Mouse (Mus musculus): ENCODE results near the gene 4933414I15Rik.

The 4933414I15Rik gene

DNA sequence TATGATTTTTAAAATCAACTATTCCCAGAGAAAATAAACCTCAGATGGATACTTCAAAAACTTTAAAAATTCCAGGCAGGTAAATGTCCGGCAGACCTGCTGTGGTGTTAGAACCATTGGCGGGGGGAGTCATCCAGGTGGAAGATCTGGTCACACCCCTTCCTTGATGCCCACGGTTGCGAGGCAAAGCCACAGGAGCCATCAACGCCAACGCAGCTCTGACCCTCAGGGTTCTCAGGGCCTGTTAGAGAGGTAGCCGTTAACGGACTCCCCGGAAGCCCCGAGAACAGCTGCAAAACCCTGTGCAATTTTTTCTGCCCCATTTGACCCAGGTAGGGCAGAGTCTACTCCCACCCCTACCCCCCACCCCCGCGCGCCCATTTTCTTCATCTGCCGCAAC lies at the start of gene 4933414I15Rik:
4933414I15Rik (minus strand) TSS at position 260 of the 400 bp plus-strand sequence.
- DNase-seq, result no peak

DNA sequence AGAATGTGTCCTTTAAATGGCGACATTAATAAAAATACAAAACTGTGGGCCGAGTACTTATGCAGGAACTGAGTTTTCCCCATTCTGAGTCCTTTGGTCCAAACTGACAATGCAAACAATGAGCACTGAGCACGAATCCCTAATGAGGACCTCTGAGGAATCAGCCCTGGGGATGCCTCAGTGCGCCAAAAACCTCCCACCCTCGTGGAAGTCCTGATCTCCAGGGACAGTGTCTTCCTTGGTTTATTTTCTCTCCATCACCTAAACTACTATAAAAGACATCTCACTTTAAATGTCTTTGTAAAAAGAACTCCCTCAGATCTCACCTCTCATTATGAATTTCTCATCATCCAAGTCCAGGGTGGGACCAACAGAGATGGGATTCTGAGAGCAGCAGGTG lies 38.1 kb upstream of the 4933414I15Rik start, which contains the start of gene Olfr1377:
Olfr1377 (plus strand) TSS at position 301 of the 400 bp plus-strand sequence.
- DNase-seq, result no peak

DNA sequence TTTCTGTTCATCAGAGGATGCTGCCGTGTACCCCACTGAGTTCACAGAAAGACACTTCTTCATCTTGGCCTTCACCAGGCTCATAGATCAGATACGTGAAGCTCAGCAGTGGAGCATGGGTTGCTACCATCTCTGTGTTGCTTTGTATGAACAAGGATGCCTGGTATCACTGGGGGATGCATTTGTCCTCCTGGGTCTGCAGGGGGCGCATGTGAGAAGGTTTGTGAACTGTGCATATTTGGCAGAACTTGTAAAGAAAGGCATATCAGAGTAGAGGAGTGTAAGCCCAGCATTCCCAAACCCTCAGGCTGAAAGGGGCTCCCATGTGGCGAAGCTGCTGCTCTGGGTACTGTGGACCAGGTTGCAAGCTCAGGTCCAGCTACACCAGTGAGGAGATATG lies 33.7 kb upstream of the 4933414I15Rik start:
- no peak for DNase-seq

GRCm38 (mm10) chr11:50966230-50966629 lies 22.7 kb upstream of the 4933414I15Rik start, which contains the start of gene Olfr1378:
TSS of gene Olfr1378 (plus strand) at chr11:50966530.
- no peak for DNase-seq

GRCm38 (mm10) chr11:50964886-50965285 lies 21.3 kb upstream of the 4933414I15Rik start:
- no peak for DNase-seq

DNA sequence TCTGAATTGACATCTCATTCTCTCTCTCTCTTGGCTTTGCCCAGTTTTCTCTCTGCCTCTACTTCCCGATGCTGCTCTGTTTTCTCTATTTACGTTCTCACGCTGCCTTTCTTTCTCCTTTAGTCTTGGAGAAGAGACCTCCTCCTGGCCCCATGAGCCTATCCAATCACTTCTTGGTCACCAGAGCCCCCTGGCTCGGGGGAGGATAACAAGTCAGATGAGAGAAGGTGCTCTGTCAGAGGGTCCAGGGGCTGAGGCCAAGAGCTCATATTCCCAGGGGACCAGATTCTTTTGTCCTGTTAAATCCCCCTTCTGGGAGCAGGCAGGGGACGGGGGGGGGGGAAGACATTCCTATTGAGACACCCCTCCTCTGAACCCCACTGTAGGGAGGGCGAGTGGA lies 10.1 kb upstream of the 4933414I15Rik start, which contains the start of gene Prop1:
Prop1 (minus strand) TSS at position 101 of the 400 bp plus-strand sequence.
- DNase-seq, result no peak

DNA sequence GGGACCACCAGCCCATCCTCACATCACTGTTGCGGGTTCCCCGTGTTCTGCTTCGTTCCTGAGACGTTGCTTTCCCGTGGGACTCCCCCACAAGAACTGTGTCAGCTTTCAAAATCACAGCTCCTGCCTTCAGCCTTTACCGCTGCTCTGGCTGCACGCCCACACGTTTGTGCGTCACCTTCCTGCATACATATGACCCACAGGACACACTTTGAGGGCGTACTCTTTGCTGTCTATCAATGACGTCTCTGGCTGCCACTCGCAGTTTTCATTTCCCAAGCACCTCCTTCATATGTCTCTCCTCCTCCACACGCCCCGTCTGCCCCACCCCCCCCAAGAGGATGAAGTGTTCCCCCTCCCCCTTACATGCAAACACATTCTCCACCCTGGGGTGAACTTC lies 8.7 kb upstream of the 4933414I15Rik start:
- no peak for DNase-seq

- DNase-seq, result no peak
These were observed 1.2 kb downstream of the 4933414I15Rik start for GRCm38 (mm10) chr11:50942386-50942785.

DNA sequence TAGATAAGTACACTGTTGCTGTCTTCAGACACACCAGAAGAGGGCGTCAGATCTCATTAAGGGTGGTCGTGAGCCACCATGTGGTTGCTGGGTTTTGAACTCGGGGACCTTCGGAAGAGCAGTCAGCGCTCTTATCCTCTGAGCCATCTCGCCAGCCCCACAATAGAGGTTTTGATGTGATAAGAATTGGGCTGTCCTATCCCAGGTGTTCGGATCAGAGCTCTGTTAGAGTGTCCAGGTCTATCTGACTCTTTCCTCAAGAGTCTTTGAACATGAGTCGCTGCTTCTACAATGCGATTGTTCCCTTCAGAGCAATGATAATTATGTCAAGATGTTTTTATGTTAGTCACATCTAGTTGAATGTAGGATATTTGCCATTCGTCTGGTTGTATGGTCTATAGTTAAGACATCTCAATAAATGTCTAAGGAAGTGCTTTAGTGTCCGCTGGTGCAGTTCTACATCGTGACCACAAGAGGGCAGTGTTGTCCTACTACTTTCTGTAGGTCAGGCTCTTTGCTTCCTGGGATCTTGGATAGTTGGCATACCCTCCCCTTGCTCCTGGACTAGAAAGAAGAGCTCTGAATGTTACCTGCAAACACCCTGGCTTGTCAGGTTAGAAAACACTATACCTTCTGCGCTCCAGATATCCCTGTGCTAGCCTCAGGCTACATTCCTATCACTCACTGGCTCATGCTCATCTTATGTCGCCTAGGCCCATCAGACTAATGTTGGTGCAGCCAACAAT lies 3.8 kb downstream of the 4933414I15Rik start:
- peak; percentile 49 for DNase-seq

GRCm38 (mm10) chr11:50938435-50938834 lies 5.1 kb downstream of the 4933414I15Rik start:
- no peak for DNase-seq

DNA sequence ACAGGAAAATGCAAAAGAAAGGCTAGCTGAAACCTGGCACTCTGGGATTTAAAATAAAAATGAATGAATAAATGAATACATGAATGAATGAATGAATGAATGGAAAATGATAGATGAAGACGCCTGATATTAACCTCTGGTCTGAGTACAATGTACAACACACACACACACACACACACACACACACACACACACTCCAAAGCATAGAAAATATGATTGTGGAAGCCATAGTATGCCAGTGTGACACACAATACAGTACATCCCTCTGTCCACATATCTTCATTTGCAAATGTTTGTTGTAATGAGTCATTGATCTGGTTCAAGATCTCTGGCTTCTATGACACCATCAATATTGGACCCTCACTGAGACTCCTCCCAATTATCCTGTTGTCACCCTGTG lies 11.5 kb downstream of the 4933414I15Rik start:
- DNase-seq, result no peak

- peak; percentile 74 for DNase-seq
These were observed 12.1 kb downstream of the 4933414I15Rik start, which contains the start of gene Zfp354b for GRCm38 (mm10) chr11:50931451-50931866. TSS of gene Zfp354b (minus strand) at chr11:50931633.

DNA sequence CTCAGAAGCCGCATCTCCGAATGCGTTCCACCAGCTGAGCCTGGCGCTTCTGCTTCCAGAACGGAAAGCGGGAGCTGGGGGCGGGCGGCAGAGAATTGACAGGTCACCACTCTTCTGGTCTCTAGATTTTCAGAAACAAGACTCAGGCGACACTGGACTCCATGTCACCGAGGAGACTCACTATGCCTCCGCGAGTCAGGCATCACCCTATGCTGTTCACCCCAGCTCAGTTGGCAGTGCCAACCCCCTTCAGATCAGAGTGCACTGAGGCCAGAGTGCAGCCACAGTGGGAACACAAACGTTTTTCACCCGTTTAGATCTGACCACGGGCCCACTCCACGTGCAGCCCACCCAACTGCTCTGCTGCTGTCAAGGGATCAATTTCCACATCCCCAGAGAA lies 12.5 kb downstream of the 4933414I15Rik start:
- no peak for DNase-seq

DNA sequence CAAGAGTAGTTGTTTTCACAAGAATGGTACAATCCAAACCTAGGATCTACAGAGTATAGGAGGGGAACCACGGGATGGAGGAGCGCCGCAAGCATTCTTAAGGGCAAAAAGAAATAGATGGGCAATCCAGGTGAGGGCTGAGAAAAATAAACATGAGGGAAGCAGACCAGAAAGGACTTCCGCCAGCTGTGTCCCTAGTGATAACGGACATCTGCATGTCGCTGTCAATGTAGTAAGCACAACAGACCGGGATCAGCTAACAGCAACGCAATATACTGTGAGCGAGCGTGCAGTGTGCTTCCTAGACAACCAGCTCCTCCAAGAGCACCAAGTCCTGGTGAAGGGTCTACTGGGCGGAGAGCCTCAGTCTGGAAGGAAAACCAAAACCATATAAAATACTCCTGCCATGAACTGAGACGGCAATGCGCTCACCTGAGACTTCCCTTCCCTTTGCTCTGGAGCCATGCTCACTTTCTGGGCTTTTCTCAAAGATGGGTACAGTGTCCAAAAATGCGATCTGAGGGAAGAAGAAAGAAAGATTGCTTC lies 13.0 kb downstream of the 4933414I15Rik start:
- no peak for DNase-seq

DNA sequence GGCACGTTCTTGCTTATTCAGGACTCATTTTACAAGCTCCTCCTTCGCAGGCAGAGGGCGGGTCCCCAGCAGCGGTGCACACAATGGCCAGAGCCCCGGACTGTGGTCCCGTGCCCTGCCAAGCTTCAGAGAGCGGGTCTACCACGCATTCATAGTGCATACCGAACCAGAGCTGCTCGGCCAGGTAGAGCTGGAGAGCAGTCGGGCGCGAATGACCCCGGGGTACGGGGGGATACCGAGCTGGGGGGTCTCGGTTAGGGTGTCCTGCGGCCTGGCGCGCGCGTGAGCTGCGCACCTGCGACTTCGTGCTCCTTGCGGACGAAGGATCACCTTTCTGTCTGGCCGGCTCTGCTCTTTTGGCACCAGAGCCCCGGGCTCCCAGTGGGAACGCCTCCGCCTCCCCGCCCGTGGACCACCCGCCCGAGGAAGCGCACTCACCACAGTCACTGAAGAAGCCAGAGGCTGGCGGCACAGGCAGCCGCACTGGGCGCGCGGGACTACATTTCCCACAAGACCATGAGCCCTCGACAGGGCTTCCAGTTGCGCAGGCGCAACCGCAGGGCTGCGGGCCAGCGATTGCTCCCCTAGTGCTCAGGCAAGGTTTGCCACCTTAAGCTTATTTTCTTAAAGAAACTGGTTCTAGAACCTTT lies 27.8 kb downstream of the 4933414I15Rik start, which contains the start of gene Zfp2:
Zfp2 (minus strand) TSS at position 495 of the 650 bp plus-strand sequence.
- peak; percentile 91 for DNase-seq

DNA sequence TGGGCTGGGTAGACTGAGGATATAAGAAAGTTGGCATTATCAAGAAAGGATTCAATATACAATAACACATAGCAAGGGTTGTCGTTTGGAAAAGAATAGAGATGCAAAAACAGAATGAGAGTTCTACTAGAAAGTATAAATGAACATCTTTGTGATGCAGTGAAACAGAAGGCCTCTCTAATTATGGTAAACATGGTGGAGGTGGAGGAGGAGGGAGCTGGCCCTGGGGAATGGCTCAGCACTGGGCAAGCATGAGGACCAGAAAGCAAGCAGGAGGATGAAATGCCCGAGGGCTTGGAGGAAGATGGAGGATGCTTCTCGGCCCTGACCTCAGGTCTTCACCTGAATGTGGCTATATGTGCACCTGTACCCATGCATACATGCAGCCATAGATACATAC lies 29.1 kb downstream of the 4933414I15Rik start:
- DNase-seq, result no peak

GRCm38 (mm10) chr11:50913301-50913700 lies 30.3 kb downstream of the 4933414I15Rik start:
- DNase-seq, result no peak

GRCm38 (mm10) chr11:50908136-50908535 lies 35.4 kb downstream of the 4933414I15Rik start:
- DNase-seq, result no peak

DNA sequence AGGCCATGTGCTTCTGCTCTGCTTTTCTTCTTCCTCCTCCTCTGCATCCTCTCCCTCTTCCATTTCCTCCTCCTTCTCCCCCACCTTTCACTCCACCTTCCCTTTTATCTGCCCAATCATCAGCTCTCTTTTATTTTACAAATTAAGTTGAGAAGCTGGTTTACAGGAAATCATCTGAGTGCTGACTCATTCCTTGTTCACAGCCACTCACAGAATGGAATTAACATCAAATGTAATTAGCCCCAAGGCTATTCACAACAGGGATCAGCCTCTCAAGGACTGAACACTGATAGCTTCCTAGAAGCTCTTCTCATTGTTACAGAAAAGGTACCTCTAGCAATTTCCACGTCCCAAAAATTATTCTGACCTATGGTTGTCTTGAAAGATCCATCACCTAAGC lies 46.2 kb downstream of the 4933414I15Rik start:
- DNase-seq, result no peak

DNA sequence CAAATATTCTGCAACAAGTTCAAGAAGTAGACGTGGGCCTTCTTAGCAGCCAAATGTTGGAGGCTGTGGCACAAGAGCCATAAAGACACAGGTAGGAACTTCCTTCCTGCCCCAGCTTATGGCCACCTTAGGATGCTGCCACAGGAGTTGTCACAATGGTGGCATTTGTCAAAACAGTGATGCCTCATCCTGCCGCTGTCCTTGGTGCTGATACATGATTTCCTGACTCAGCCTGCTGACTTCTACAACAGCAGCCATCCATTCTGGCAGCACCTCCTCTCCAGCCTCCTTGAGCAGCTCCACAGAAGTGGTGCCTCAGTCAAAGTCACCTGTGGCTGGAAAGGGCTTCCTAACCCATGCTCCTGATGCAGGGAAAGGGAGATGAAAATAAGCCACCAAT lies 51.1 kb downstream of the 4933414I15Rik start:
- peak; percentile 9 for DNase-seq
